Mouse (Mus musculus): Measurements from ENCODE around the gene Tmem161b.

- TF ChIP-seq POLR2A (IDR thresholded peaks at IDR 0.05; ENCODE audit: extremely low read depth, insufficient read depth, low read length) (no peak), CTCF (IDR thresholded peaks at IDR 0.05; ENCODE audit: low read depth, low read length) (no peak)
Observed at GRCm38 (mm10) chr13:84299445-84300053, 77.5 kb downstream of the Tmem161b start.

Data from liver, adult 2 months (tissue).